Mouse (Mus musculus): ENCODE results near the gene Ccnl2. TPM values are rescaled to one million over a fixed set of nuclear protein-coding genes. Genes with fewer than 3 reads are reported as not detected.
A peak's percentile ranks its signal among the peaks of the same experiment; 100 is the strongest.

Gene Ccnl2
- total RNA-seq, 1 experiment from 2014 or later: 106 TPM

DNA sequence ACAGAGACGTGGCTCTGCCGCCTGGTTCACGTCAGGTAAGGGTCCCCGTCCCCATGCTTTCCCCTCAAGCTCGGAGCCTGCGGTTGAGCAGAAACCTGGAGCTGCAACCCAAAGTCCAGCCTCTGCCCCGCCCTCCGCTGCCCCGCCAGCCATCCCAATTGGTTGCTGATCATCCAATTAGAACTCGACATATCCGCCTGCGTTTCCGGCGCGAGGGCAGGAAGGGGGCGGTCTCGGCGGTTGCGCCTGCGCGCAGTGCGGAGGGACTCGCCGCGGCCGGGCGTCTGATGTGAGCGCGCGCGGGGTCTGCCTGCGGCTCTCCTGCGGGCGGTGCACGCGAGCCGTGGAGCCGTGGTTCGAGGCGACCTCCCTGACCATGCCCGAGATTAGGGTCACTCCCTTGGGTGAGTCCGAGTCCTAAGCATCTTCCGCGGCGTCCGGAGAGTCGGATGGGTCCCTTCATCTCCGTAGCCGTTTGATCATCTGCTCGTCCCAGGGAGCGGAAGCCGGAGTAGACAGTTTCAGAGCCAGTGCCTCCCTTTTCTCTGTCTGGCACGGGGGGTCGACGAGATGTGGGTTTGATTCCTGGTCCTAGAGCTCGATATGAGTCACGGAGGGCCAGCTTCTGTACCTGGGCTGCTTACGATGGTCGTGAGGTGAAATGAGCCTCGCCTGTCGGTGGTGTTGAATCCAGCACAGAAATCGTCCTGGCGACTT lies 57.2 kb downstream of the Ccnl2 start, which contains the start of the genes Cptp and Ints11:
Gene Cptp, minus strand, starts transcription at position 124 of the 717 bp plus-strand sequence.
Gene Ints11, plus strand, starts transcription at position 230 of the 717 bp plus-strand sequence.
- peak; percentile 99 for DNase-seq

DNA sequence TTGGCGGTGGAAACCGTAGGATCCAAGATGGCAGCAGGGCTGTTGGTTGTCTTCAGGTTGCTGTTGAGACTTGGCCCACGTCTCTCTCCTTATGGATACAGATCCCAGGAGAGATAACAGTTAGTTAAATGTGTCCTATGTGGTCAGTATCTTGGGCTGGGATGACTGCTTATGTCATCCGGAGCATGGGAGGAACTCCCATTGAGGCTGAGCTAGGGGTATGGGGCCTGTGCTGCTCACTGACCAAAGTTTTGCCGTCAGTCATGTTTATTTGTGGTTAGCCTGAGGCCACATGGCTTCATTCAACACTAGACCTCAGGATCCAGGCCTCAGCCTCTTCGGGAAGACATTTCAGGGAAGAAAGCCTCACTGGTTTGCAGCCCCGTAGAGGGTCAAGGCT lies 59.1 kb downstream of the Ccnl2 start:
- peak; percentile 2 for DNase-seq

Small RNA genes within 50 kb of the gene (microRNA-seq; reads per million reads assigned to microRNA genes)
- 0 reads per million in 2 experiments for gene Gm27743

Other genes starting within 250 kb of the Ccnl2 start
- gene Slc35e2, start 211.1 kb upstream of the Ccnl2 start, total RNA-seq (2021): 25.8 and 30.1 TPM in 2 replicates
- 56.4 and 59.3 TPM in 2 replicates for gene Cdk11b, start 187.6 kb upstream of the Ccnl2 start, total RNA-seq (2021)
- gene Gm10563, start 167.1 kb upstream of the Ccnl2 start, total RNA-seq (2021): not detected in 2 replicates
- gene Mmp23, start 159.1 kb upstream of the Ccnl2 start, total RNA-seq (2021): 10.0 and 11.5 TPM in 2 replicates
- 38.5 and 41.6 TPM in 2 replicates for gene Mib2, start 143.3 kb upstream of the Ccnl2 start, total RNA-seq (2021)
- 34.8 and 45.9 TPM in 2 replicates for gene Fndc10, start 118.1 kb upstream of the Ccnl2 start, total RNA-seq (2021)
- 94.3 and 97.0 TPM in 2 replicates for gene Ssu72, start 107.7 kb upstream of the Ccnl2 start, total RNA-seq (2021)
- gene Tmem240, start 77.7 kb upstream of the Ccnl2 start, total RNA-seq (2021): 0.79 and 1.2 TPM in 2 replicates
- 117 and 127 TPM in 2 replicates for gene Atad3a, start 51.4 kb upstream of the Ccnl2 start, total RNA-seq (2021)
- gene Vwa1, start 37.8 kb upstream of the Ccnl2 start, total RNA-seq (2021): 5.2 and 5.5 TPM in 2 replicates
- 0.79 and 0.82 TPM in 2 replicates for gene Tmem88b, start 26.6 kb upstream of the Ccnl2 start, total RNA-seq (2021)
- gene Ankrd65, start 22.1 kb upstream of the Ccnl2 start, total RNA-seq (2021): not detected in 2 replicates
- 194 and 200 TPM in 2 replicates for gene Mrpl20, start 9.6 kb upstream of the Ccnl2 start, total RNA-seq (2021)
- 136 and 148 TPM in 2 replicates for gene Aurkaip1, start 18.8 kb downstream of the Ccnl2 start, total RNA-seq (2021)
- 40.6 and 44.3 TPM in 2 replicates for gene Mxra8, start 27.2 kb downstream of the Ccnl2 start, total RNA-seq (2021)
- 54.8 and 66.4 TPM in 2 replicates for gene Dvl1, start 34.9 kb downstream of the Ccnl2 start, total RNA-seq (2021)
- gene Tas1r3, start 50.9 kb downstream of the Ccnl2 start, total RNA-seq (2021): 0.19 and 0.56 TPM in 2 replicates
- 18.4 and 21.6 TPM in 2 replicates for gene Cptp, start 57.0 kb downstream of the Ccnl2 start, total RNA-seq (2021)
- 26.4 and 32.5 TPM in 2 replicates for gene Ints11, start 57.1 kb downstream of the Ccnl2 start, total RNA-seq (2021)
- gene Pusl1, start 79.3 kb downstream of the Ccnl2 start, total RNA-seq (2021): 30.8 and 33.9 TPM in 2 replicates
- 20.3 and 25.6 TPM in 2 replicates for gene Acap3, start 79.3 kb downstream of the Ccnl2 start, total RNA-seq (2021)
- 76.3 and 78.4 TPM in 2 replicates for gene Ube2j2, start 131.3 kb downstream of the Ccnl2 start, total RNA-seq (2021)
- 94.0 and 105 TPM in 2 replicates for gene C1qtnf12, start 149.8 kb downstream of the Ccnl2 start, total RNA-seq (2021)
- 5.8 and 6.5 TPM in 2 replicates for gene B3galt6, start 180.2 kb downstream of the Ccnl2 start, total RNA-seq (2021)
- gene Sdf4, start 180.4 kb downstream of the Ccnl2 start, total RNA-seq (2021): 209 and 225 TPM in 2 replicates
- gene Tnfrsf4, start 201.4 kb downstream of the Ccnl2 start, total RNA-seq (2021): 0.56 and 3.4 TPM in 2 replicates
- 2.4 TPM in 1 of 2 replicates, not detected in the other for gene Tnfrsf18, start 213.7 kb downstream of the Ccnl2 start, total RNA-seq (2021)
- 0.70 TPM in 1 of 2 replicates, not detected in the other for gene Ttll10, start 246.9 kb downstream of the Ccnl2 start, total RNA-seq (2021)

Data from adrenal gland, postnatal 14 days (tissue).